Comparison of ENCODE assay signal across 8 mouse cellular contexts in the genomic region with DNA sequence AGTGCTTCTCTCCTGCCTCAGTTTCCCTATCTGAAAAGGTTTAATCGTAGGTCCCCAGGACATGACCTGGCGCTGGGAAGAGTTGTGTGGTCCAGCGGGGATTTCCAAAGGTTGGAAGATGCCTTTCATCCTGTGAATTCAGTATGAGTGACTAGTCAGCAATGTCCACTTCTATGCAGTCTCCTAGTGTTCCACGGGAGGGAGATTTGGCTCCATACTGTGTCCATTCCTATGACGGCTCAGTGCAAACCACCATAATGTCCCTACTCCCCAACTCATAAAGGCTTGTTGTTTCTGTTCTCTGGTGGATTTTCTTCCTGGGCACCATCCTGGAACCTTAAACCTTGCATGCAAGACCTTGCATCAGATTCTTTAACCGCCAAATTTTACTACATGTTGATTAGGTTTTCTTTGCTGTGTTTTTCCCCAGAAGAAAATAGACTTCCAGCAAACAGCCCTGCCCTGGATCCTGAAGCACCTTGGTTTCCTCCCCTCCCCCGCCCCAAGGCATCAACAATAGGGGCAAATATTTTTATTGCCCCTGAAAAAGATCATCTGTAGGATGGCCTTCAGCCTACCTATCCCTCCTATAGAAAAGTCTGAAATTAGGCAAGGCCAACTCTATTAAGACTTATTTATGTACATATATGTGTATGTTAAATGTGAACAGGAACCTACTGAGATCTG. TPM values are rescaled to one million over a fixed set of nuclear protein-coding genes. Genes with fewer than 3 reads are reported as not detected.
DNase-seq lines count a peak whose midpoint lies in the region; ATAC-seq and TF ChIP-seq lines count a peak whose summit lies in the region.

No protein-coding gene starts in this region.

- intact Hi-C loops in gastrocnemius, postnatal 36 days (cut with DNase I), result no loop called here

- peak overlapping the region; percentile 63 for H3K9ac ChIP-seq in heart, embryonic 15.5 days
- peak overlapping the region; percentile 87 for H3K9ac ChIP-seq in MEL (ENCODE audit: control insufficient read depth, low read depth, low read length, poor library complexity, severe bottlenecking)
- peak overlapping the region; percentile 69 for H3K9ac ChIP-seq in forebrain, embryonic 11.5 days (ENCODE audit: low read length)
- peak overlapping the region; percentile 80 for H3K9ac ChIP-seq in liver, embryonic 16.5 days (ENCODE audit: low read depth, low read length)

- DNase-seq in heart, postnatal 4 days, result no peak
- peak; percentile 74 for DNase-seq in MEL (ENCODE audit: low read depth, low spot score)
- no peak for DNase-seq in forebrain, embryonic 11.5 days (ENCODE audit: low spot score)
- DNase-seq in right cerebral cortex, postnatal 36 days (ENCODE audit: low spot score in 2 of 2), result no peak
- no peak for DNase-seq in left cerebral cortex, adult 9 months (ENCODE audit: low spot score in 2 of 2)
- DNase-seq in gastrocnemius, postnatal 36 days, result no peak

- ATAC-seq in heart, embryonic 15.5 days (replicated peaks; ENCODE audit: insufficient number of reproducible peaks, insufficient read depth, low FRiP score, low read depth), result no peak
- ATAC-seq in forebrain, embryonic 11.5 days (replicated peaks; ENCODE audit: low FRiP score), result peak; percentile 28
- ATAC-seq in liver, embryonic 16.5 days (ENCODE audit: low read depth), result no peak

- TF ChIP-seq CTCF in MEL (IDR thresholded peaks at IDR 0.05 in 2 of 3, conservative IDR thresholded peaks at IDR 0.05 in 1 of 3; ENCODE audit: control insufficient read depth in 1 of 3, insufficient read depth in 1 of 3, low read depth in 2 of 3, low read length in 3 of 3, poor library complexity in 1 of 3, severe bottlenecking in 1 of 3), result no peak

- H3K4me3 ChIP-seq in heart, embryonic 15.5 days, result peak overlapping the region; percentile 72
- peak overlapping the region; percentile 57 to 73 for H3K4me3 ChIP-seq in MEL (ENCODE audit: control insufficient read depth in 1 of 2, insufficient read depth in 1 of 2, low read depth in 2 of 2, low read length in 2 of 2)
- H3K4me3 ChIP-seq in forebrain, embryonic 11.5 days (ENCODE audit: low read depth, low read length), result peak overlapping the region; percentile 94
- peak overlapping the region; percentile 98 for H3K4me3 ChIP-seq in liver, embryonic 16.5 days (ENCODE audit: low read depth, low read length)

- H3K79me2 ChIP-seq in MEL (ENCODE audit: control insufficient read depth, insufficient read depth, low read length, poor library complexity), result peaks cover 27% of the 10 kb centered on the region

- no peaks in the 10 kb centered on the region for H3K27me3 ChIP-seq in heart, embryonic 15.5 days
- H3K27me3 ChIP-seq in MEL (ENCODE audit: control insufficient read depth in 1 of 2, insufficient read depth in 2 of 2, low read length in 2 of 2), result no peaks in the 10 kb centered on the region
- no peaks in the 10 kb centered on the region for H3K27me3 ChIP-seq in forebrain, embryonic 11.5 days (ENCODE audit: control insufficient read depth, insufficient read depth, low read length)
- H3K27me3 ChIP-seq in liver, embryonic 16.5 days (ENCODE audit: control insufficient read depth, insufficient read depth, low read depth, low read length), result no peaks in the 10 kb centered on the region

- no peaks in the 10 kb centered on the region for H3K9me3 ChIP-seq in heart, embryonic 15.5 days (replicated peaks)
- H3K9me3 ChIP-seq in MEL (replicated peaks; ENCODE audit: insufficient read depth, low read length), result no peaks in the 10 kb centered on the region; the same call in 1 of the 2 replicates
- H3K9me3 ChIP-seq in forebrain, embryonic 11.5 days (ENCODE audit: control insufficient read depth, low read length), result no peaks in the 10 kb centered on the region
- H3K9me3 ChIP-seq in liver, embryonic 16.5 days (replicated peaks; ENCODE audit: control insufficient read depth, low read length), result no peaks in the 10 kb centered on the region

- H3K4me2 ChIP-seq in heart, embryonic 15.5 days, result peak overlapping the region; percentile 90
- H3K4me2 ChIP-seq in forebrain, embryonic 11.5 days (ENCODE audit: low read depth, low read length, severe bottlenecking), result peak overlapping the region; percentile 71
- peak overlapping the region; percentile 96 for H3K4me2 ChIP-seq in liver, embryonic 16.5 days (ENCODE audit: low read depth, low read length)

- peak overlapping the region; percentile 83 for H3K27ac ChIP-seq in heart, embryonic 15.5 days
- H3K27ac ChIP-seq in MEL (ENCODE audit: control insufficient read depth, low read depth, low read length), result peak overlapping the region; percentile 92
- peak overlapping the region; percentile 46; the same call in 1 of the 2 replicates for H3K27ac ChIP-seq in forebrain, embryonic 11.5 days (ENCODE audit: low read depth, low read length)
- peak overlapping the region; percentile 83 for H3K27ac ChIP-seq in liver, embryonic 16.5 days (ENCODE audit: low read length)

- TF ChIP-seq RAD21 in MEL (IDR thresholded peaks at IDR 0.05; ENCODE audit: low read depth, low read length), result no peak

- TF ChIP-seq POLR2A in MEL (IDR thresholded peaks at IDR 0.05; ENCODE audit: control insufficient read depth in 1 of 2, insufficient read depth in 1 of 2, low read depth in 1 of 2, low read length in 2 of 2, poor library complexity in 1 of 2), result no peak

- TF ChIP-seq EP300 in MEL (IDR thresholded peaks at IDR 0.05; ENCODE audit: low read depth in 1 of 2, low read length in 2 of 2), result peak in 1 of 2 experiments; percentile 70; a peak in 1 of 4 replicates

- WGBS in heart, embryonic 15.5 days, result 27% methylated on average over 7 of the region's 7 CpGs
- WGBS in forebrain, embryonic 11.5 days, result 32% methylated on average over 7 of the region's 7 CpGs
- 23% methylated on average over 7 of the region's 7 CpGs for WGBS in liver, embryonic 16.5 days (ENCODE audit: insufficient replicate concordance)

- 0 out of 2 replicates have a peak, but pooled peaks cover 3% of the 10 kb centered on the region for H3K36me3 ChIP-seq in heart, embryonic 15.5 days
- peaks cover 3 to 34% of the 10 kb centered on the region in 2 experiments; a peak in 3 of 4 replicates for H3K36me3 ChIP-seq in MEL (ENCODE audit: control insufficient read depth in 1 of 2, insufficient read depth in 2 of 2, low read length in 2 of 2)
- H3K36me3 ChIP-seq in forebrain, embryonic 11.5 days (ENCODE audit: control insufficient read depth, insufficient read depth, low read length), result no peaks in the 10 kb centered on the region
- no peaks in the 10 kb centered on the region for H3K36me3 ChIP-seq in liver, embryonic 16.5 days (ENCODE audit: control insufficient read depth, insufficient read depth)

- peaks cover 25% of the 10 kb centered on the region for H3K4me1 ChIP-seq in heart, embryonic 15.5 days (replicated peaks)
- H3K4me1 ChIP-seq in MEL (ENCODE audit: control insufficient read depth in 1 of 2, insufficient read depth in 2 of 2, low read length in 2 of 2), result peaks cover 33 to 38% of the 10 kb centered on the region in 2 experiments
- H3K4me1 ChIP-seq in forebrain, embryonic 11.5 days (replicated peaks; ENCODE audit: control insufficient read depth, insufficient read depth, low read length), result peaks cover 9% of the 10 kb centered on the region; the same call in 1 of the 2 replicates
- peaks cover 19% of the 10 kb centered on the region for H3K4me1 ChIP-seq in liver, embryonic 16.5 days (ENCODE audit: control insufficient read depth, low read depth, low read length)

TF ChIP-seq in MEL, 35 proteins besides CTCF, POLR2A, EP300 and RAD21 (continues in another document):
- TF ChIP-seq ZMIZ1 (IDR thresholded peaks at IDR 0.05; ENCODE audit: low read depth, low read length) (0 out of 2 replicates have a peak, but pooled peaks have one; percentile 18), USF1 (IDR thresholded peaks at IDR 0.05; ENCODE audit: low read depth, low read length) (no peak), ZKSCAN1 (IDR thresholded peaks at IDR 0.05; ENCODE audit: low read depth, low read length) (0 out of 2 replicates have a peak, but pooled peaks have one; percentile 20), HCFC1 (IDR thresholded peaks at IDR 0.05; ENCODE audit: low read depth, low read length) (0 out of 2 replicates have a peak, but pooled peaks have one; percentile 39), ELF1 (IDR thresholded peaks at IDR 0.05; ENCODE audit: low read depth, low read length) (0 out of 2 replicates have a peak, but pooled peaks have one; percentile 22), BHLHE40 (IDR thresholded peaks at IDR 0.05; ENCODE audit: borderline replicate concordance, low read depth, low read length) (peak; percentile 46; the same call in 1 of the 2 replicates), SMC3 (IDR thresholded peaks at IDR 0.05; ENCODE audit: low read depth, low read length) (no peak), KAT2A (conservative IDR thresholded peaks at IDR 0.05; ENCODE audit: low read depth, low read length) (no peak; the same call in 1 of the 2 replicates), MAX (IDR thresholded peaks at IDR 0.05; ENCODE audit: low read length) (0 out of 2 replicates have a peak, but pooled peaks have one; percentile 5), CHD2 (IDR thresholded peaks at IDR 0.05; ENCODE audit: low read length) (peak; percentile 71), TAL1 (IDR thresholded peaks at IDR 0.05; ENCODE audit: low read length) (no peak), MEF2A (IDR thresholded peaks at IDR 0.05; ENCODE audit: extremely low read depth, insufficient replicate concordance, low read depth, low read length, poor library complexity, severe bottlenecking) (no peak), SIN3A (IDR thresholded peaks at IDR 0.05; ENCODE audit: low read length) (0 out of 2 replicates have a peak, but pooled peaks have one; percentile 2)

RNA-seq across cellular contexts. Expression of a gene that starts 22.1 kb away (rescaled TPM):
- 124 and 153 TPM in 2 replicates for polyA plus RNA-seq in heart, embryonic 15.5 days (2015; fragmentation: Nextera tagmentation; extraction: Ambion mirVana)
- total RNA-seq in heart, postnatal 4 days (2021), result 100 to 1,000 TPM; 120 to 133 TPM
- total RNA-seq in MEL (2012; rRNA removed), result 58.6 and 66.1 TPM in 2 replicates
- 100 to 1,000 TPM in 1 of 2 experiments, not detected in 1; 128 TPM for polyA plus RNA-seq in MEL (2012; ENCODE audit: insufficient read depth in 1 of 2, insufficient read length in 2 of 2, low read depth in 1 of 2, low replicate concordance in 2 of 2, missing spikeins in 1 of 2)
- polyA plus RNA-seq in forebrain, embryonic 11.5 days (2014; fragmentation: Nextera tagmentation; extraction: Ambion mirVana), result 186 and 206 TPM in 2 replicates
- 42.7 and 48.1 TPM in 2 replicates for polyA plus RNA-seq in liver, embryonic 16.5 days (2015; fragmentation: Nextera tagmentation; extraction: Ambion mirVana)
- 10 to 100 TPM; 81.8 to 87.7 TPM for total RNA-seq in gastrocnemius, postnatal 36 days (2021)

RNA-seq across cellular contexts. Expression of a gene that starts 49.1 kb away (rescaled TPM):
- polyA plus RNA-seq in heart, embryonic 15.5 days (2015; fragmentation: Nextera tagmentation; extraction: Ambion mirVana), result 38.2 and 51.3 TPM in 2 replicates
- 10 to 100 TPM; 16.6 to 16.9 TPM for total RNA-seq in heart, postnatal 4 days (2021)
- not detected in 2 replicates for total RNA-seq in MEL (2012; rRNA removed)
- under 1 TPM in 1 of 2 experiments, not detected in 1; 0.17 TPM for polyA plus RNA-seq in MEL (2012; ENCODE audit: insufficient read depth in 1 of 2, insufficient read length in 2 of 2, low read depth in 1 of 2, low replicate concordance in 2 of 2, missing spikeins in 1 of 2)
- polyA plus RNA-seq in forebrain, embryonic 11.5 days (2014; fragmentation: Nextera tagmentation; extraction: Ambion mirVana), result 44.0 and 48.6 TPM in 2 replicates
- 4.2 and 5.3 TPM in 2 replicates for polyA plus RNA-seq in liver, embryonic 16.5 days (2015; fragmentation: Nextera tagmentation; extraction: Ambion mirVana)
- 1 to 10 TPM; 1.2 to 1.8 TPM for total RNA-seq in gastrocnemius, postnatal 36 days (2021)
